Mouse (Mus musculus) monocyte, adult 59 days (primary cell): Measurements from ENCODE around the gene Cenpe. TPM values are rescaled to one million over a fixed set of nuclear protein-coding genes. Genes with fewer than 3 reads are reported as not detected.

ENCODE experiments used
- total RNA-seq, 2 experiments: library from RNA; stranded (reverse); gene quantifications; one replicate each; pipeline ENCODE4 v1.2.4; 2023

Cenpe gene
- total RNA-seq, result 1 to 10 TPM in 1 of 2 experiments, under 1 TPM in 1; 0.63 to 1.3 TPM

DNA sequence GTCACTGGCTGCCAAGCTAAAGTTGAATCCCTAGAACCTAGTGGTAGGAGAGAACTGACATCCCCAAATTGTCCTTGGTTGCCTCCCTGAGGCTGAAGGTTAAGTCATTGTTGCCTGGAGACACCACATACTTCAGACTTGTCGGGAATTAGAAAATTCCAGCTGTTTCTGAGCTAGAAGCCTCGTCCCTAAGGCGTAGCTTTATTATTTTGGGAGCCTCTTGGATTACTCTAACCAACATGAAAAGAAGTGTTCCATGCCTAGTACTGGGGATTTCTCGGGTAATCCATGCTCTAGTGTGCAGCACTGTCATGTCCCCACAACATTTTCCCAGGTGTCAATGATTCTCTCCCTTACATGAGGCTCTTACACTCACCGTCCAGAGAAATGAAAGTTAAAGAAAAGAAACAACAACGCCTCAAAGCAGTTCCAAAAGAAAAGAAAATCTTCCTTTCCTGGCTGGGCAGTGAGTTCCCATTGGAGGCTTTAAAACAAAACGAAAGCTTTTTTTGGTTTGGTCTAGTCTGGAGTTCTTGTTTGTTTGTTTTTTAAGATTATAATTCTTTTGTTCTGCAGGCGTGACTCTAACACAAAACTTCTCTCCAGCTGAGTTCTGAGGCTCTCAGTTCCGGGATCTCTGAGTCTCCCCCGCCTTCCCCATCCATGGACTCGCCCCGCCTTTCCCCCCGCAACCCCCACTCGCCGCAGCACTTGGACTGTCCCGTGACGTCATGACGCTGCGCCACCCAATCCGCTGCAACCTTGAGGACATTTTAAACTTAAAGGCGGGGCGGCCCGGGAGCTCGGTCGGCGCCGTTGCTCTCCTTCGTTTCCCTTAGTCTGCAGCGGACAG, at the start of gene Cenpe:
Gene Cenpe (plus strand): TSS at position 733 of the 853 bp plus-strand sequence.

DNA sequence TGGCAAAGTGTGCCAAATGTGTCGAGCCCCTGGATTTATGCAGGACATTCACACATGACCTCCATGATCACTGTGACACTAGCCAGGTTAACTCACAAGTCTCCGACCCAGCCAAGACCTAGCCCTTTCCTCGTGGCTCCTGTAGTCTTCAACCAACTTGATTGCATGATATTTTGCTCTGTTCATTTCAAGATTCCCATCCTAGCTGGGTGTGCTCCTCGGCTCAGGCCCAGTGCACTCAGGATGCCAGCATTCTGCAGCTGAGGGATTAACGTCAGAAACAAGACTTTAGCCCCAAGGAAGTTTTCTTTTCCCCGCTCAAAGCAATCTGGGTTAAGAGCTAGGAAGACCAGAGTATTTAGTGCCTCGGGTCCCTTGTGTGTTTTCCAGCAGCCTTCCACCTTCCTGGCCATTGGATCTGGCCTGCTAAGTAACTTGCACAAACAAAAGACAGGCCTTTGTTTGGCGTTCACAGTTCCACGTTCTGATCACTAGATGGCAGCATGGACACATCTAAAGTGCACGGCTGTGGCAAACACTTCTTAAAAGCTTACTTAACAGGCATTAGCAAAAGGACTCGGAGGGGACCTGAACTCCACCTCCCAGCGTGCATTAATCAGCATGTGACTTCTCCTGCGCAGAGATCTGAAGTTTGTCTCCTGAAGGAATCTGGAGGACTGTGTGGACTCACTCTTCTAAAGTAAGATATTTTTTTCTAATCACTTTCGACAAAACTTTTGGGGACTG, 68.5 kb downstream of the Cenpe start, which contains the start of gene Bdh2:
Gene Bdh2 (plus strand): TSS at position 553 of the 747 bp plus-strand sequence.

DNA sequence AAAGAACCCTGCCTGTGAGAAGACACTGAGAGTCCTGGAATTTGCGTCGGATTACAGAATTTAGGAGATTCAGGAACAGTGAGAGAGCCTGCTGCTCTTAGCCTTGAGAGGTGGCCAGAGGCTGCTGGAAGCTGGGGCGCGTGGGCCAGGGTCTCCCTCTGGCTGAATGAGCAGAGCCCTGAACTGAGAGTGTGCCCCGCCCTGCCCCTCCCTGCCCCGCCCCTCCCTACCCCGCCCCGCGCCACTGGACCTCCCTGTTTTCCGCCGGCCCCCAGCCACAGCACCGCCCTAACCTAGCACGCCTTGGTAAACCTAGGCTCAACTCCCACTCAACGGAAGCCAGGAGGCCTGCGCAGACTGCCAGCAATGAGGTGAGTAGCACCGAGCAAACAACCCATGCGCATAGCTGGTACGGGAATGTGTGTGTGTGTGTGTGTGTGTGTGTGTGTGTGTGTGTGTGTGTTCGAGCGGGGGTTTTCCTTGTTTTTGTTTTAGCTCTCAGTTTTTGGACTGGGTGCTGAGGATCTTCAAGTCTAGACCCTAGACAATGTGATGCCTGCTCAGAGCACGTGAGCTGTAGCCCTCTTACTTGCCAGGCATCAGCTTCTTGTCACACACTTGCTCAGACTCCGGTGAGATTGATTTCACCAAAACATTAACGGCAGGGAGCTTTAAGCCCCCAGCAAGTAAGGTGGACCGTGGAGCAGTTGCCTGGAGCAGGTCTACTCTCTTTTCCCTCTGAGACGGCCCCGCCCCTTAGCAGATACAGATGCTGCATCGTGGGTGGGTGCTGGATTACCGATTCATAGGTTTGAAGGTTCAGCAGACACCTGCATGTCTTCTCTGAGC, 95.3 kb downstream of the Cenpe start, which contains the start of gene Slc9b2:
Gene Slc9b2 (plus strand): TSS at position 290 of the 849 bp plus-strand sequence.

Other genes starting within 250 kb of the Cenpe start
- not detected for gene Bdh2, start 68.7 kb downstream of the Cenpe start, total RNA-seq
- gene Slc9b2, start 95.2 kb downstream of the Cenpe start, total RNA-seq, result not detected
- gene Slc9b1, start 135.5 kb downstream of the Cenpe start, total RNA-seq, result not detected
- gene Cisd2, start 211.4 kb downstream of the Cenpe start, total RNA-seq, result 10 to 100 TPM; 38.7 to 40.5 TPM
- gene Ube2d3, start 225.6 kb downstream of the Cenpe start, total RNA-seq, result 100 to 1,000 TPM; 479 to 488 TPM